Mouse (Mus musculus): ENCODE results near the gene Wdr82.

GRCm38 (mm10) chr9:106179454-106179853, 8.7 kb downstream of the Wdr82 start:
- TF ChIP-seq POLR2A (IDR thresholded peaks at IDR 0.05; ENCODE audit: insufficient read depth, low read depth, low read length) = no peak
- TF ChIP-seq CTCF (IDR thresholded peaks at IDR 0.05) = no peak

Data from heart, adult 2 months (tissue).